Mouse (Mus musculus) NIH3T3 (cell line): ENCODE data around the gene Acpp.

Source experiments
- DNase-seq: peaks from one replicate; pipeline ENCODE4 v3.0.0-alpha.2; 2012; ENCODE audit warnings: low read depth

Gene Acpp

GRCm38 (mm10) chr9:104251687-104252086, 85.9 kb downstream of the Acpp start:
- DNase-seq = no peak

GRCm38 (mm10) chr9:104251111-104251510, 86.4 kb downstream of the Acpp start:
- no peak for DNase-seq

- DNase-seq = no peak
Measured at GRCm38 (mm10) chr9:104247307-104247987, 90.1 kb downstream of the Acpp start.

- DNase-seq = no peak
Measured at GRCm38 (mm10) chr9:104243799-104244466, 93.6 kb downstream of the Acpp start.

GRCm38 (mm10) chr9:104240146-104240545, 97.4 kb downstream of the Acpp start:
- DNase-seq = no peak

GRCm38 (mm10) chr9:104239076-104239475, 98.5 kb downstream of the Acpp start:
- DNase-seq = no peak
